Mouse (Mus musculus) thymus, adult 18-20 months (tissue): Measurements from ENCODE around the gene Btbd16.
A peak's percentile ranks its signal among the peaks of the same experiment; 100 is the strongest.

ENCODE experiments used
- DNase-seq, 2 experiments: peaks; one replicate each; pipeline ENCODE4 v3.0.0; 2022; ENCODE audit warnings: mixed read lengths in 2 of 2

Btbd16 gene

DNA sequence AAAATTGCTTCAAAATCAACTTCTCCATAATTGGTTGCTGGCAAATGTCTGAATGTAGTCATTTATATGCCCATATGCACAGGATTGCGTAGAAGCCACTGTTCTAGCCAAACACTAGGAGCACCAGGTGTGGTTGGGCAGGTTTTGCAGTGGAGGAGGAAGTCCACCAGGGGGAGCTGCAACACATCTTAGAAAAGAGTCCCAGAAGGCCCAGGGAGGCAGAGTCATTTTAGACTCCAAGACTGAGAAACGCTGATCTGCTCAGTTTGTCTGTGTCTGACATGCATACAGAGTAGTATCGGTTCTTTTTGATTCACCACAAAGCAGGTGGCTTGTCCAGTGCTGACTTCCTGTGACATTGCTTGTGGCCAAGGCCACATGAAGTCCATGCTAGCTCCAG lies 3.2 kb upstream of the Btbd16 start:
- DNase-seq = peak; percentile 49 to 53

DNA sequence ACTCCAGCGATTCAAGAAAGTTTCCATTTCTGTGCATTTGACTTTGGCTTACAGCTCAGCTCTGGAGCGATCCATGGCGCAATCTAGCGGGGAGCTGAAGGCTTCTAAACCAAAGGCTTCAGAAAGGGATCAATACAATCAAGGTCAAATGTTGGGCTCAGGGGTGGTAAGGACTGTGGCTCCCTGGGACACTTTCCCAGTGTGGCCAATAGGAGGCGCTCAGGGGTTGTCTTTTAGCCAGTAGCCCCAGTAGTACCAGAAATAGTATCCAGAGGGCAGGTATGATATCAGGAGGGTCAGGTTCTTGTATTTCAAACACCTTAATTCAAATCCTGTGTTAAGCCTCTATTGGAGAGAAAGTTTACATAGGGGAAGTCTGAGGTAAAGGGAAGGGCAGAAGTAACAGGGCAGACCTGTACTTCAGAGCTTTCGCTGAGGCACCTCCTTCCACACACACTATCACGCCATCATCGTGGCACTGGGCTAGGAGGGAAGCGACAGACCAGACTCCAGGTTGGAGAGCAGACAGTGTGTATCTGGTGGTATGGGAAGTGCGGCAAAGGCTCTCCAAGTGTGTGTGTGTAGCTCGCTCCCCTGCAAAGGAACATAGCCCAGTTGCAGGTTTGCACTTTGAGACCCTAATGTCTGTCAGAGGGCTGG lies 568 bp upstream of the Btbd16 start:
- DNase-seq = no peak

DNA sequence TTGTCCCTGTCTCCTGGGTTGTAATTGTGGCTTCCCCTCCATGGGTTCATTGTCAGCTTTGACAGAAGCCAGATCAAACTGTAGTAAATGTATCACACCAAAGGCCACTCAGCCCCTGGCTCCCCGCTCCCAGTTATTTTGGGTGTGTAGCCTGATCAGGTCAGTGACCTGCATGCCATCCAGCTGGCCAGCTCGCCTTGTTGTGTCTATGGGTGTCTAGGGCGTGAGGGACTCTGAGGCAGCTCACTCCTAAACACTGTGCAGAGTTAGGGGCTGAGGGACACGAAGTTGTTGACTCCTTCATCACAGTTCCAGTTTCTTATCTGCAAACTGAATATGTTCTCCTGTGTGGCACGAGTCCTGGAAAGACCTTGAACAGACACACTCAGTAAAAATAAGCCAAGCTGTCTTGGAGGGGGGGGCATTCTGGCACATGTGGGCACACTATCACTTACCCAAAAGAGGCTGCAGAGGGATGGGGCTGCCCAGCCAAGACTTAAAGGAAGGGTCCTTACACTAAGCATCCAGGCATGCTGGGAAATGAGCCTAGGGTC lies 7.1 kb downstream of the Btbd16 start:
- DNase-seq = no peak

DNA sequence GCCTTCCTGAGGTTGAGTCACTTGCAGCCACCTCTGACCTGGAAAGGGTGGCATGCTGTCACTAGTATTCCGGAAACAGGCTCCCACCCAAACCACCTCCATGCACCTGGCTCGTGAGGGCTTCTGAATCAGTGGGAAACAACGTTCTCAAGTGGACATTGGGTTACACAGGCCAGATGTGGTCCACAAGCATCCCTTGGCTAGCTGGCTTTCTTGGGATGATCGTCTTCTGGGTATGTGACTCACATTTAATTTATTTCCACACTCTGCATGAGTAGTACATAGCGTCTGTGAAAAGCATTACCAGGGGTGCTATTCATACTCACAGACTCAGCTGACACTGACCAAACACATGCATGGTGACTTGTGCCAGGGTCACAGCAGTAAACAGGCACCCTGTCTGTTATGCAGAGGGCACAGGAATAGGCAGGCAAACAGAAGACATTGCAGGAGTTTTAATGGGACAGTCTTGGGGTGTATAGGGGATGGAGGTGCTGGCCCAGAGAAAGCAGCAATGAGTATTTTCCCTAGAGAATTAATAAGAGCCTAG lies 8.7 kb downstream of the Btbd16 start:
- DNase-seq = no peak

DNA sequence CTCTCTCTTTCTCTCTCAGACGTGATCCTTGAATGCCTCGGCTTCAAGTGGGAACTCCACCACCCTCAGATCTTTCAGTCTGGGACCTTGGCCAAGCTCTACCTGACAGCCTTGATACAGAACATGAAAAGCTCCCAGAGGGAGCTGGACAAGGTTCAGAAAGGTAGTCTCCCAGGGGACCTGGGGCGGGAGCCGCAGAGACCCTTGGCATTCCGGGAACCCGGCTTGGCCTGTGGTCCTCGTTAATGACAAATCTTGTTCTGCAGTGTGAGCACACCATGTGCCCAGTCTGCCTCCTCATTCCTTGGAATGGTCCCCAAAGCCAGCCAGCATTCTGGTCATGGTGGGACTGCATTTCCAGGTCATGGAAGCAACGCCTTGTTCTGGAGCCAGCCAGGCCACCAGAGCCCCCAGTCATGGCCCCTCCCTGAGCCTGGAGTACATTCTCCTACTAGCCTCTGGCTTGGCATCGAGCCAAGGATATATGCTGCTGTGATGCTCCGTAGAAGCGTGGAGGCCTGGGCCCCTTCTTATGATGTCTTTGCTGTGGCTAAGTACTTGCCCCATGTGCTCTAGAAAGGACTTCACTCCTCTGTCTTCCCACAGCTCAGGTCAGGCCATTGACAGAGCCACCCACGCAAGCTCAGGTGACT lies 12.2 kb downstream of the Btbd16 start:
- DNase-seq = no peak

DNA sequence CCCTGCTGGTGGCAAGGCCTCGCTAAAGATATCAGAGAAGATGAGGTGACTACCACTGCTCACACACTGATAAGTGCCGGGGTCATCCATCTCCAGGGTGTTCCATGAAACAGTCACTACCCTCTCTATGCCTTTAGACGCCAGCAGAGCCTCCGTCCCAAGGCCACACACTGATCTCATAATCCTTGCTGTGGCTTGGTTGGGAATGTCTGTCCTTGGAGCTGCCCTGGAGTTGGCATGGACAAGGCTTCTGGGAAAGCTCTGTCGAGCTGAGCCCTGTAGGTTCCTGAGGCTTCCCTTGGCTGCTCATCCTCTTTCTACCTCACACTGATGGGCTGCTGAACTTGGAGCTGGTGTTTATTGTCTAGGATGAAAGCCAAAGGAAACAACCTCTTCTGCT lies 12.8 kb downstream of the Btbd16 start:
- no peak for DNase-seq

DNA sequence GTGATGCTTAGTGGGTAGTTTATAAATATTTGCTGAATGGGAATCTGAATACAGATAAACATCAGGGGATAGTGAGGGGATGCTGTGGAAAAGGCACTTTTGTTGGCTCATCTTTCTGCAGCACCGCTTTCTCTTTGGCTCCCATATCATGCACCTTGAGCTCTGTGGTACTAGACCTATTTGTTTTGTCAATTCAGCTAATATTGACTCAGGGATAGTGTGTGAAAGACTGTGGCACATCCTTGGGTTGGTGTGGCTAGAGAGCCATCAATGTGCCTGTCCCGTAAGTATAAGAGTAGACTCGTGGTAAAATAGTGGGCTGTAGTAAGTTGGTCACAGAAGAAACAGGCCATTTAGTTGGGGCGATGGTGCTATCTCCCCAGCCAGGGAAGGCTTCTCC lies 13.7 kb downstream of the Btbd16 start:
- DNase-seq = no peak

DNA sequence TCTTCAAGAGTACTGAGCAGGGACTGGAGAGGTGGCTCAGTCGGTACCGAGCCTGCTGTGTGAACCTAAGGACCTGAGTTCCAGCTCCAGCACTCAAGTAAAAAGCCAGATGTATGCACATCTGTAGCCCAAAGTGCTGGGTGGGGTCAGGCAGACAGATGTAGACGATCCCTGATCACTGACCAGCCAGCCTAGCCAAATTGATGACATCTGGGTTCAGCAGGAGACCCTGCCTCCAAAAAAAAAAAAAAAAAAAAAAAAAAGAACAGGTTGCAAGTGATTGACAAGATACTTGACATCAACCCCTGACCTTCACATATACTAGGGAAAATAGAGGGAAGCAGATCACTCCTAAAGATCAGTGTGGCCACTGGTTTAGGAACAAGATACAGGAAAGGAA lies 15.1 kb downstream of the Btbd16 start:
- DNase-seq = no peak

DNA sequence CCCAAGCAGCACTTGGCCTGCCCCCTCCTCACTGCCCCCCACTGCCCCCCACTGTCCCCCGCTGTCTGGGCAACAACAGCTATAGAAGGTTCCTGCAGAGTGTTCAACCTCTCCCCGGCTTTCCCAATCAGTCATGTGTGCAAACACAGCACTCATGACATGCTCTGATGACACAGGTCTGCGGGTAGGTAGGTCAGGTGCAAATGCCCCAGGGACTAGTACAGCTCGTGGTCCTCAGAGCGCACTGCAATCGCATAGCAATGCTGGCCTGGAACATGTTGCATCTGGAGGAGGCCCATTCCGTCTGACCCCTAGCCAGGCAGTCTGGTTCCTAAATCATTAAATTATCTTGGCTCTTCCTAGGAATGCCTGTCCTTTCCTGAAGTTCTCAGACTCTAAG lies 15.6 kb downstream of the Btbd16 start:
- no peak for DNase-seq

DNA sequence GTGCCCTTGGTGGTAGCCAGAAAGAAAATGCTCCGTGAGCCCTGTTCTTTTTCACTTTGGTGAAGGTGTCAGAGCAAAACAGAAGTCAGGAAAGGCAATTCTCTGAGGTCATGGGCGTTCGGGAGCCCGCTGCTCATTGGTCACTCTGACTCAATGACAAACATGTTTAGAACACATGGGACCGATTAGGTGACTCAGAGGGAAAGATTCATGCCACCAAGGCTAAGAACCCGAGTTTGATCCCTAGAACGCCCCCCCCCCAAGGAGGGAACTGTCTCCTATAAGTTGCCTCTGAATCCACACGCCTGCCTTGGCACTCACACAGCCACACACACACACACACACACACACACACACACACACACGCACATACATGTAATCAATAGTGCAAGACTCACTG lies 19.8 kb downstream of the Btbd16 start:
- no peak for DNase-seq

DNA sequence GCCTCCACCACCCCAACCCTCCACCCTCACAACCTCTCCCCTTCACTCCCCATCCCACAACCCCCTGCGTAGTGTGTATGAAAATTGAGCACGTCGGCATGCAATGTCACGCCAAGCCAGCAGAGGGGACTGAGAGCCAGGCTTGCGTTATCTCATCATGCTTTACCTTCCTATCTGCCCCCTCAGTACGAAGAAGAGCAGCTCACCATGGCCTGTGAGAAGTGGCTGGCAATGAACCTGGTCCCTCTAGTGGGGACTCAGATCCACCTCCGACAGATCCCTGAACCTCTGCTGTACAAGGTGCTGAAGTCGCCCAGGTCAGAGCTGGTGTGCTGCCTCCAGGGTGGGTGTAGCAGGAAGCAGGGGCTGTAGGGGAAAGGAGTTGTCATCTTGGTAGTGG lies 22.9 kb downstream of the Btbd16 start:
- DNase-seq = no peak

DNA sequence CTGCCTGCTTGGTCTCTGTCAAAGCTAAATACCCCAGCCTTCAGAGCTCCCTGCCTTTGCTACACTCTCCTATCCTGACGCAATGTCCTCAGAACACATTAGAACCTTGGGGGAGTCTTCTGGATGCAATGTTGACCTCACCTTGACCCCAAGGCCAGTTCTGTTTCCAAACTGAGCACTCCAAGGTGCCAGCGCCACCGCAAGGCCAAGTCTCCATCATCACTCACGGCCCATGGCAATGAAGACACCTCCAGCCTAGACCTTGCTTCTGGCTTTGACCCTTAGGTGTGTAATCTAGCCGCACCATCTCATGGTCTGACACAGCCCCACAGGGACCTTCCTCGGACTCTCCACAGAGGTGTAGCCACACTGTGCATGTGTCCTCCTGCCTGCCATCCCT lies 23.7 kb downstream of the Btbd16 start:
- no peak for DNase-seq

DNA sequence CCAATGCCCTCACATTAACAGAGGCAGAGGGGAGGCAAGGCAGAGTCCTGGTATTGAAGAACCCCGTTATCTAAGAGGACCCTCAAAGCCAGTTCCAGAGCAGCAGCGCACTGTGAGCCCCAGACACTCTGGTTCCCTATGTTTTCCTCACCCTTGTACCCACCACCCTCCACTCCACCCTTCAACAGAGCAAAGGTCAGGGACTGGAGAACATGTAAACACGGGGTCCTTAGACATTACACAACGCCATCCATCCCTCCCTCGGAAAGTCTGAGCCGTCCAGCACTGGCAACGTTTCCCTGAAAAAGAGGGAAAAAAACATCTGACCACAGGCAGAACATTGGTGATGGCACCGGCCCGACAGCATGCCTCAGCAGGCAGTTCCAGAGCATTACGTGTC lies 25.5 kb downstream of the Btbd16 start:
- no peak for DNase-seq

DNA sequence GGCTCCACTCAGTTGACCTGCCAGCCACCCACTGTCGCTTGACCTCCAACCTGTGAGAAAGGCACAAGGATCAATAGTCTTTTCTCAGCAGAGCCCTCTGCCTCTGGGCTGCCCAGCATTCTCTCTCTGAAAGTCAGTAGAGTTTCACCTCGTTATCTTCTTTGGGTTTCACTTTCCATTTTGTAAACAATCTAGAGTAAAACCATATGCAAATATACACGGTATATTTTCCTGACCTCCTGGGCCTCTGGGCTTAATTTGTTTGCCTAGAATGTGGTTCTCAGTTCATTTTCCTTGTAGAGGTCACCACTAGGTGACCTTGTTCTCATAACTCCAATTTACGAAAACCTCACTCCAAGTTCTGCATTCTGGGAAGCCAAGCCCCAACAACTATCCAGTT lies 26.8 kb downstream of the Btbd16 start:
- DNase-seq = no peak

DNA sequence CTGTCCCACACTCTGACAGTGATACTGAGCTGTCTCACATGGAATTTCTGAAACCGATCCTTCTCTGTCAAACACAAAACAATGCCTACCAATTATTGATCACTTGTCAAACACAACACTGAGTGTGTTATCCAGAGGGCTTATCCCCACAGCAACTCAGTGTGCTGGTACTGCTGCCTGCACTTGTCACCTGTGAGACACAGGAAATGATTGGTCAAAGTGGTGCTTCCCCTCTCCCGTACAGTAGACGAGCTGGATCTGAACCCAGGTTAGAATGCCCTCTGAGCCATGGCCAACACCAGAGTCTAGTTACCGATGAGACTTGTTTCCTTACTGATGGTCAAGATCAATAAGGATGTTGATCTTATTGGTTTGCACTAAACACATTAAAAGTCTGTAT lies 27.9 kb downstream of the Btbd16 start:
- no peak for DNase-seq

DNA sequence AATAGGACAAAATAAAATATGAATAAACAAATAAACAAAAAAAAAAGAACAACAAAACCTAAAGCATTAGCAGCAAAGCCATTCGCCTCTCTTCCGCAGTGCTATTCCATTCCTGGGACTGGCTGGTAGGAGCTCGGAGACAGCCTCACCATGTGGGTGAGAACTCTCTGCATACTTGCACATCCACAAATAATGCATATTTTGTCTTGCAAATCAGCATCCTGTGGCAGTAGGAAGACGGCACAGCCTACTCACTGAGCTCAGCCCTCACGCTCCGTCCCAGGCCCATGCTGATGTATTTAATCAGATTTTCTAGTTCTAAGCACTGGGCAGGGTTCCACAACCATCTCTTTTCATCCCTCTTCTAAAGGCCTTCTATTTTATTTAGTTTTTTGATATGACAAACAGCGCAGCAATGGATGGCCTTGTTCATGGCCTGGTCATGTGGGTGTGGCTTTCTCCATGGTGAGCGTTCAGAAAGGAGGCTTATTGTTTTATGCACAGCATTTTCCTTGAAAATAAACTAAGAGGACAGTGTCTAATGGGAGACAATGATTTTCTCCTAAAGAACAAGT lies 29.5 kb downstream of the Btbd16 start:
- DNase-seq = no peak

DNA sequence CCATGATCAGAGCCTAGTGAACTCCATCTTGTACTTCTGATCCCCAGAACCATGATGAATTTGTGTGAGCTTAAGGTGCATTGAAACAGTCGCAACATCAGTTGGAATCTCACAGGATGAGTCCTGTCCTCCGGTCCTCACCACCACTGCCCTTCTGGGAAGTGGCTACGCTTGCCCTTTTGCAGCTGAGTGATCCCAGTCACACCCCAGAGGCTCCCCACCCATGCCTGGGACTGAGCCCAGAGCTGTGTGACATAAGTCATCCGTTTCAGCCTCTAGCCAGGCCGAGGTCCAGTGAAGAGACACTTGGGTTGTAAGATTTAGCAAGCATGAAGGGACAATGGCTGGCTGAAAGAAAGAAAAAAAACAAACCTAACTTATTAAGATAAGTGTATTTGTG lies 31.1 kb downstream of the Btbd16 start:
- DNase-seq = no peak

DNA sequence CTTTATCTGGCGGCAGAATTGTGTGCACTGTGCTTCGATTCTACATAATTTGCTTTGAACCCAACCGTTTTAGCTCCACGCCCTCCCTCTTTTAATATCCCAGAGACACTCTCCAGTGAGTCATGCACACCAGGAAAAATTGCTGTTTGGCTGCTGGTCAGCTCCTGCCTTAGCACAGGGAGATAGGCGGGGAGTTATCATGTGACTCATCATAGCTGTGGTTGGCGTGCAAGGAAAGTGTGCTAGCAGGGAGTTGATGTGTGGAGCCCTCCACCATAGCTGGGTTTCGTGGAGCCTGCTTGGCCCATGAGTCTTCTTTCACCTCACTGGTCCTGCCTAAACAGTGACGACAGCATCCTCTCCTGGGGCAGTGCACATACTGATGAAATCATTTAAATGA lies 33.9 kb downstream of the Btbd16 start:
- no peak for DNase-seq

DNA sequence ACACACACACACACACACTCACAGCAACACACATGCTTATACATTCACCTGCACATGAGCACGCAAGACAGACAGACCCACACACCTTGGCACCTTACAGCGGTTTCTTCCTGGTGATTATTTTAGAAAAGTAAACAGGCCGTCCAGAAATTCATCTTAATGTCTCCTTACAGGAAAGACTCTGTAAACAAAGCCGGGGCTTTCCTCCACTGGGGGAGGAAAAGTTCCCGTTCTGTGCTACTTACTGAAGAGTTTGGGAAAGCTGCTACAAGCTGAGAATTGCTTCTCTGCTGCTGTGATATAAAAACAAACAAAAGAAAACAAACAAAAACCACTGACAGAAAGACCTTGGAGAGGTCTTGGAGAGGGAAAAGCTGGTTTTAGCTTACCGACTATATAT lies 34.8 kb downstream of the Btbd16 start:
- DNase-seq = no peak

DNA sequence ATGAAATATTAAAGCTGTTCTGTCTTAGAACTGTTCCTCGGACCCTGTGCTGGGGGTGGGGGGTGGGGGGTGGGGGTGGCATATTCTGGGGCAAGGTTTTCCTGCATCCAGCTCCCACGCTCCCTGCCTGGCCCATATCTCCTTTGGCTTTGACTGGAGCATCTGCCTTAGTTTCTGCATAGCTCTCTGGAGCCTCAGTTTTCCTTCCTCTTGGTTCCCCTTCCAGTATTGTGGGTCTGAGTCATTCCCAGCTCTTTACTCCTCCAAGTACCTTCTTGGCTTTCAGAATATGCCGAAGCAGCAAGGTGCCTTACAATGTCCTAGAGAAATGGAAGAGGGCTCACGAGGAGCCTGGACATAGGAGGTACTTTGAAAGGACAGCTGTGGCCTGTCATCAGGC lies 36.4 kb downstream of the Btbd16 start:
- no peak for DNase-seq

DNA sequence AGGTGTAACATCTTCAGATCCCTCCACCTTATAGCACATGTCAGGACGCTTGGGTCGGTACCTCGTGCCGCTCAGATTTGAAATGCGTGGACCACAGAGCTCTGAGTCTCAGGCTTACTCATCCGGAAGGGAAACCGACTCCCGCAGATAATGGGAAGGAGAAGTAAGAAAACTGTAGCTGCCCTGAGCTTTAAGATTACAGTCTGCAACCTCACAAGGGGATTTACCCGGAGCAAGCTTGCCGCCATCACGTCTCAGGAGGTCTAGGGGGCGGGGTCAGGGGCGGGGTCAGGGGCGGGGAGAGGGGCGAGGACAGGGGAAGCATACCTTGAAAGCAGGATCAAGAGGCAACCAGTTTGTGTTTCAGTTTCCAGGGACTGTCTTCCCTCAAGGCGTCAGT lies 38.5 kb downstream of the Btbd16 start:
- DNase-seq = no peak

DNA sequence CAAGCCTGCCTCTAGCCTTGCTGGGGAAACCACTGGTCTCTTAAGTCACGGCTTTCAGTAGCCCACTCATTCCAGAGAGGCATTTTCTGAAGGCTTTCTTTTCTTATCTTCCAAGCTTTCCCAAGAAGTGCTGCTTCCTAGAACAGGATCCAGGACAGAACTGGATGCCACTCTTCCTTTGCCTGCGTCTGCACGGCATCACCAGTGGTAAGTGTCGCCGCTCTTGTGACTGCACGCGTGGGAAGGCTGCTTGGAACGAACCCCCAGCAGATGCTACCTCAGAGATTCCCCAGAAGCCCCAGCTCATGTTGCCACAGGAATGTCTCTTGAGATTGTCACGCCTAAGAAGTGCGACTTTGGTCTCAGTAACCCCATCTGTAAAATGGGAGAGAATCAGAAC lies 41.7 kb downstream of the Btbd16 start:
- DNase-seq = no peak

DNA sequence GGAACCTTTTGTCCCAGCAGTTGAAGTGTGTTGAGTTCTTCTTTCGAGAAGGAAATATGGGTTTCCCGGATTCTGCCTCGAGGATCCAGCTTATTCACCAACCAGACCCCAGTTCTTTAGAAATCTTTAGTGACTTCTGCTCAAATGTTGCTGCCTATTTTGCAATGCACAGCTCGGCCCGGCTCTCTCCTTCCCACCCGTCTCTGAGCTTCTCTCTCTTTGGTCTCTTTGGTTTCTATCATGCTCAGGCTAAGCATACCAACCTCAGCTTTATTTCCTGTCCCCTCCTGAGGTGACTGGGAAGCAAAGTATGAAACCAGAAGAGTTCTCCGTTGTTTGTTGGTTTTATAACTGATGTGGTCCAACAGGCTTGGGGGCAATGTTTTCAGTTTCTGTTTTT lies 42.4 kb downstream of the Btbd16 start:
- no peak for DNase-seq

DNA sequence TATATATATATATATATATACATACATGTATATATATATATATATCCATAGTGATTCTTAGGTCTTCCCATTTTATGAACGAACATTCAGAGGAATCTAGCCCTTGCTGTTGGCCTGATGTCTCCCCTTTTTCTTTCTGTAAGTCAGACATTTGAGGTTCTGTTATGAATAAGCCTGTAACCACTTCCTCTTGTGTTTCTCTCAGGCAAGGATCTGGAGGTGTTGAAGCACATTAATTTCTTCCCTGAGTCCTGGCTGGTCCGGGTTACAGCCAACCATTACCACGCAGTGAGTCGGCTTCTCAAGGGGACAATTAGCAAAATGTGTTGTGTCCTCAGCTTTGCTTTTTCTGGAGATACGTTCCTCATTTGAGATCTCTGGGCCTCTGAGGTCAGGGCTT lies 44.9 kb downstream of the Btbd16 start:
- no peak for DNase-seq
